Mouse (Mus musculus): ENCODE results near the gene Svs6. TPM values are rescaled to one million over a fixed set of nuclear protein-coding genes. Genes with fewer than 3 reads are reported as not detected.

Svs6 gene
- polyA plus RNA-seq, 1 experiment: not detected

Other genes starting within 250 kb of the Svs6 start
- gene Stk4, start 246.4 kb upstream of the Svs6 start, polyA plus RNA-seq (2012; rRNA removed): 19.8 and 21.3 TPM in 2 replicates
- gene Tomm34, start 245.6 kb upstream of the Svs6 start, polyA plus RNA-seq (2012; rRNA removed): 82.4 and 90.4 TPM in 2 replicates
- 4.9 and 7.1 TPM in 2 replicates for gene Kcns1, start 145.6 kb upstream of the Svs6 start, polyA plus RNA-seq (2012; rRNA removed)
- not detected in 2 replicates for gene Wfdc5, start 134.0 kb upstream of the Svs6 start, polyA plus RNA-seq (2012; rRNA removed)
- not detected in 2 replicates for gene Wfdc12, start 126.1 kb upstream of the Svs6 start, polyA plus RNA-seq (2012; rRNA removed)
- gene Wfdc15a, start 116.6 kb upstream of the Svs6 start, polyA plus RNA-seq (2012; rRNA removed): not detected in 2 replicates
- 0.38 TPM in 1 of 2 replicates, not detected in the other for gene Wfdc15b, start 95.1 kb upstream of the Svs6 start, polyA plus RNA-seq (2012; rRNA removed)
- not detected in 2 replicates for gene Svs2, start 78.3 kb upstream of the Svs6 start, polyA plus RNA-seq (2012; rRNA removed)
- gene Svs3b, start 60.1 kb upstream of the Svs6 start, polyA plus RNA-seq (2012; rRNA removed): not detected in 2 replicates
- not detected in 2 replicates for gene Svs4, start 38.3 kb upstream of the Svs6 start, polyA plus RNA-seq (2012; rRNA removed)
- gene Svs3a, start 27.5 kb upstream of the Svs6 start, polyA plus RNA-seq (2012; rRNA removed): not detected in 2 replicates
- not detected in 2 replicates for gene Svs5, start 16.0 kb downstream of the Svs6 start, polyA plus RNA-seq (2012; rRNA removed)
- gene Slpi, start 72.3 kb downstream of the Svs6 start, polyA plus RNA-seq (2012; rRNA removed): 0.67 and 0.68 TPM in 2 replicates
- 1.7 and 1.8 TPM in 2 replicates for gene Rbpjl, start 86.4 kb downstream of the Svs6 start, polyA plus RNA-seq (2012; rRNA removed)
- gene Matn4, start 88.4 kb downstream of the Svs6 start, polyA plus RNA-seq (2012; rRNA removed): 25.8 and 25.9 TPM in 2 replicates
- gene Sdc4, start 127.1 kb downstream of the Svs6 start, polyA plus RNA-seq (2012; rRNA removed): 45.0 and 46.5 TPM in 2 replicates
- 58.1 and 59.1 TPM in 2 replicates for gene Sys1, start 140.2 kb downstream of the Svs6 start, polyA plus RNA-seq (2012; rRNA removed)
- gene Gm20458, start 144.2 kb downstream of the Svs6 start, polyA plus RNA-seq (2012; rRNA removed): 9.3 and 10.0 TPM in 2 replicates
- gene Trp53tg5, start 157.0 kb downstream of the Svs6 start, polyA plus RNA-seq (2012; rRNA removed): not detected in 2 replicates
- 182 and 219 TPM in 2 replicates for gene Dbndd2, start 169.4 kb downstream of the Svs6 start, polyA plus RNA-seq (2012; rRNA removed)
- 80.6 and 84.7 TPM in 2 replicates for gene Pigt, start 180.8 kb downstream of the Svs6 start, polyA plus RNA-seq (2012; rRNA removed)
- gene Wfdc2, start 245.7 kb downstream of the Svs6 start, polyA plus RNA-seq (2012; rRNA removed): 0.76 and 1.2 TPM in 2 replicates

All from frontal cortex, adult 2 months (tissue).